Mouse (Mus musculus): ENCODE results near the gene Tent5d.

- no peak for TF ChIP-seq CTCF (IDR thresholded peaks at IDR 0.05; ENCODE audit: control insufficient read depth, insufficient read depth, insufficient read length)
- TF ChIP-seq USF1 (IDR thresholded peaks at IDR 0.05; ENCODE audit: low read depth), result no peak
- TF ChIP-seq MAX (IDR thresholded peaks at IDR 0.05), result no peak
- no peak for TF ChIP-seq MYOD1 (IDR thresholded peaks at IDR 0.05; ENCODE audit: control insufficient read depth, insufficient read length, low read depth)
- TF ChIP-seq MYOG (IDR thresholded peaks at IDR 0.05; ENCODE audit: control insufficient read depth, extremely low read depth, insufficient read length), result no peak
These were observed 23.3 kb downstream of the Tent5d start for GRCm38 (mm10) chrX:107815502-107816217.
